Mouse (Mus musculus) kidney, embryonic 14.5 days (tissue): ENCODE data around the gene Ptprd. TPM values are rescaled to one million over a fixed set of nuclear protein-coding genes. Genes with fewer than 3 reads are reported as not detected.
A peak's percentile ranks its signal among the peaks of the same experiment; 100 is the strongest.

Experiments
- ATAC-seq: fragments of 200-750 bp; cut with Nextera tagmentation; 2 replicates; pipeline ENCODE4 v1.8.0; 2017; ENCODE audit warnings: moderate number of reproducible peaks, mild to moderate bottlenecking, moderate TSS enrichment, moderate library complexity; ENCODE audit not compliant: low FRiP score, low TSS enrichment
- H3K27ac ChIP-seq: fragments of 300-500 bp; sonication (generic); 2 replicates; pipeline ENCODE4 v1.5.1; 2014; ENCODE audit warnings: low read depth, mild to moderate bottlenecking, low read length, moderate library complexity, mixed read lengths
- H3K27me3 ChIP-seq: fragments of 300-500 bp; sonication (generic); 2 replicates; pipeline ENCODE4 v1.6.1; 2014; ENCODE audit warnings: mild to moderate bottlenecking, low read length; ENCODE audit not compliant: control insufficient read depth, insufficient read depth
- H3K36me3 ChIP-seq: fragments of 300-500 bp; sonication (generic); 2 replicates; pipeline ENCODE4 v1.6.1; 2014; ENCODE audit warnings: low read length, mixed read lengths; ENCODE audit not compliant: control insufficient read depth, insufficient read depth
- H3K4me1 ChIP-seq: fragments of 300-500 bp; sonication (generic); 2 replicates; pipeline ENCODE4 v1.6.1; 2014; ENCODE audit warnings: low read length, mixed read lengths; ENCODE audit not compliant: control insufficient read depth, insufficient read depth
- H3K4me2 ChIP-seq: fragments of 300-500 bp; sonication (generic); replicated peaks from 2 replicates; pipeline ENCODE4 v1.6.1; 2014; ENCODE audit warnings: low read depth, mild to moderate bottlenecking, low read length
- H3K4me3 ChIP-seq: fragments of 300-500 bp; sonication (generic); 2 replicates; pipeline ENCODE4 v1.5.1; 2014; ENCODE audit warnings: mild to moderate bottlenecking, low read length
- H3K9ac ChIP-seq: fragments of 300-500 bp; sonication (generic); 2 replicates; pipeline ENCODE4 v1.6.1; 2014; ENCODE audit warnings: low read depth, mild to moderate bottlenecking, low read length, moderate library complexity
- H3K9me3 ChIP-seq: fragments of 300-500 bp; sonication (generic); 2 replicates; pipeline ENCODE4 v1.6.1; 2016; ENCODE audit warnings: low read length; ENCODE audit not compliant: control insufficient read depth
- WGBS: fragments of 180-500 bp; shearing (Covaris S2); extraction: QIAGEN DNeasy Blood & Tissue Kit; methylation state at CpG from one replicate; pipeline ENCODE4 v1.1.7; 2014; 5-methylcytosine and 5-hydroxymethylcytosine counted together
- polyA plus RNA-seq: library from polyadenylated mRNA; unstranded; fragments of >200 nt; fragmentation: Nextera tagmentation; extraction: Ambion mirVana; gene quantifications from 2 replicates; pipeline ENCODE4 v1.2.1, GENCODE M21; 2014

The Ptprd gene
- polyA plus RNA-seq, 1 experiment from 2014 or later, result 34.8 TPM

GRCm38 (mm10) chr4:76327346-76327745, 1884.4 kb downstream of the Ptprd start:
- no peaks in the 10 kb centered on the region for H3K27me3 ChIP-seq
- H3K9me3 ChIP-seq, result no peaks in the 10 kb centered on the region
- WGBS, result 15% methylated on average over 11 of the region's 11 CpGs
- H3K36me3 ChIP-seq, result no peaks in the 10 kb centered on the region
- ATAC-seq, result 0 out of 2 replicates have a peak, but pooled peaks have one; percentile 72
- H3K4me2 ChIP-seq, result peak overlapping the region; percentile 30
- peaks cover 18% of the 10 kb centered on the region; the same call in 1 of the 2 replicates for H3K4me1 ChIP-seq
- no peak overlapping the region for H3K27ac ChIP-seq
- H3K9ac ChIP-seq, result no peak overlapping the region; the same call in 1 of the 2 replicates
- peak overlapping the region; percentile 8; the same call in 1 of the 2 replicates for H3K4me3 ChIP-seq

GRCm38 (mm10) chr4:76325646-76326045, 1886.1 kb downstream of the Ptprd start:
- Histone ChIP-seq H3K27me3 (no peaks in the 10 kb centered on the region), H3K36me3 (no peaks in the 10 kb centered on the region), H3K4me2 (no peak overlapping the region), H3K27ac (no peak overlapping the region), H3K4me3 (no peak overlapping the region), H3K4me1 (peaks cover 18% of the 10 kb centered on the region; the same call in 1 of the 2 replicates), H3K9me3 (no peaks in the 10 kb centered on the region), H3K9ac (no peak overlapping the region)
- ATAC-seq, result no peak
- 91% methylated on average over 3 of the region's 3 CpGs for WGBS

DNA sequence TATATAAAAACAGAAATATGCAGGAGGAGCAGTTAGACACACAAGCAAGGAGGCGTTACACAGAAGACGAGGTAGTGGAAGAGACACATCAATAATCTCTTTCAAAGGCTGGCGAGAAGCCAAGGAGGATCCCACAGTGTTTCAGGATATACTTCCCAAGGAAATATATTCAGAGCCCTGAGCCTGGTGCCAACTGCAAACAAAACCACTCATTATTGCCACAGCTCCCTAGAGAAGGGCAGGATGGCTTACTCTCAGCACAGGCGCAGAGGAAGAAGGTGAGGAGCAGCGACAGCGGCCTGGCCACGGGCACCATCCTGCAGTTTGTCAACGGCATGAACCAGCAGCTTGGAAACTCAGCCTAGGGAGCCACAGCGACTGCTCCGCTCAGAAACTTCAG, 1886.8 kb downstream of the Ptprd start:
- no peak overlapping the region for H3K27ac ChIP-seq
- no peak overlapping the region for H3K4me3 ChIP-seq
- H3K9ac ChIP-seq, result no peak overlapping the region
- no peak overlapping the region for H3K4me2 ChIP-seq
- no peak for ATAC-seq
- no peaks in the 10 kb centered on the region for H3K36me3 ChIP-seq
- peaks cover 18% of the 10 kb centered on the region; the same call in 1 of the 2 replicates for H3K4me1 ChIP-seq
- H3K27me3 ChIP-seq, result no peaks in the 10 kb centered on the region
- no peaks in the 10 kb centered on the region for H3K9me3 ChIP-seq
- 73% methylated on average over 10 of the region's 10 CpGs for WGBS

- Histone ChIP-seq H3K27ac (no peak overlapping the region), H3K27me3 (no peaks in the 10 kb centered on the region), H3K9me3 (no peaks in the 10 kb centered on the region), H3K36me3 (no peaks in the 10 kb centered on the region), H3K4me1 (peaks cover 18% of the 10 kb centered on the region; the same call in 1 of the 2 replicates), H3K4me2 (no peak overlapping the region), H3K4me3 (no peak overlapping the region), H3K9ac (no peak overlapping the region)
- ATAC-seq, result 0 out of 2 replicates have a peak, but pooled peaks have one; percentile 34
- WGBS, result 54% methylated on average over 5 of the region's 5 CpGs
Measured at GRCm38 (mm10) chr4:76324509-76324908, 1887.3 kb downstream of the Ptprd start.

- no peaks in the 10 kb centered on the region for H3K9me3 ChIP-seq
- no peaks in the 10 kb centered on the region for H3K36me3 ChIP-seq
- no peak overlapping the region for H3K9ac ChIP-seq
- no peak overlapping the region for H3K4me3 ChIP-seq
- 0 out of 2 replicates have a peak, but pooled peaks have one; percentile 43 for ATAC-seq
- H3K27ac ChIP-seq, result no peak overlapping the region
- no peaks in the 10 kb centered on the region for H3K27me3 ChIP-seq
- H3K4me2 ChIP-seq, result no peak overlapping the region
- WGBS, result 34% methylated on average over 4 of the region's 4 CpGs
- 0 out of 2 replicates have a peak, but pooled peaks cover 6% of the 10 kb centered on the region for H3K4me1 ChIP-seq
Measured at GRCm38 (mm10) chr4:76319874-76320273, 1891.9 kb downstream of the Ptprd start.

- ATAC-seq, result no peak
- no peak overlapping the region for H3K4me2 ChIP-seq
- H3K4me1 ChIP-seq, result peaks cover 6% of the 10 kb centered on the region; the same call in 1 of the 2 replicates
- no peaks in the 10 kb centered on the region for H3K27me3 ChIP-seq
- no peak overlapping the region for H3K9ac ChIP-seq
- 91% methylated on average over 2 of the region's 2 CpGs for WGBS
- no peak overlapping the region for H3K4me3 ChIP-seq
- no peaks in the 10 kb centered on the region for H3K9me3 ChIP-seq
- H3K36me3 ChIP-seq, result no peaks in the 10 kb centered on the region
- no peak overlapping the region for H3K27ac ChIP-seq
Measured at GRCm38 (mm10) chr4:76315977-76316376, 1895.8 kb downstream of the Ptprd start.

GRCm38 (mm10) chr4:76313749-76314148, 1898.0 kb downstream of the Ptprd start:
- Histone ChIP-seq H3K4me3 (no peak overlapping the region), H3K36me3 (no peaks in the 10 kb centered on the region), H3K27ac (no peak overlapping the region), H3K9ac (no peak overlapping the region), H3K9me3 (no peaks in the 10 kb centered on the region), H3K27me3 (no peaks in the 10 kb centered on the region), H3K4me1 (peaks cover 6% of the 10 kb centered on the region; the same call in 1 of the 2 replicates), H3K4me2 (no peak overlapping the region)
- ATAC-seq, result no peak
- 55% methylated on average over 3 of the region's 3 CpGs for WGBS

DNA sequence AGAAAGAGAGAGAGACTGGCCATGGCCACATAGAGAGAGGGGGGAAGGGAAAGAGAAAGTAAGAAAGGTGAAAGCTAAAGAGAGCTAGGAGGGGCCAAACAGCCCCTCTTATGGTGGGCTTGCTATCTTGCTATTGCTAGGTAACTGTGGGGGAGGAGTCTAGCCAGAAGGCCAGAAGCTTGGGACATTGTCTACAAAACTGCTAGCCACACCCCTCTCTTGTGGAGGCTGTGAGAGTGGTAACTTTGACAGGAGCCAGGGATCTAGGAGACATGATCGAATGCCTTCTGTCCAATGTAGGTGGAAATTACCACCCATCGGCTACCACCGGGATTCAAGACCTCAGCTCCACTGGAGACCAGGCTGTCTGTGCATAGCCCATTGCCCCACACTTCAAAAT, 1899.2 kb downstream of the Ptprd start:
- Histone ChIP-seq H3K27ac (no peak overlapping the region), H3K9me3 (no peaks in the 10 kb centered on the region), H3K27me3 (no peaks in the 10 kb centered on the region), H3K4me3 (no peak overlapping the region), H3K36me3 (no peaks in the 10 kb centered on the region), H3K9ac (no peak overlapping the region), H3K4me2 (no peak overlapping the region), H3K4me1 (peaks cover 6% of the 10 kb centered on the region; the same call in 1 of the 2 replicates)
- no peak for ATAC-seq
- 90% methylated on average over 3 of the region's 3 CpGs for WGBS

DNA sequence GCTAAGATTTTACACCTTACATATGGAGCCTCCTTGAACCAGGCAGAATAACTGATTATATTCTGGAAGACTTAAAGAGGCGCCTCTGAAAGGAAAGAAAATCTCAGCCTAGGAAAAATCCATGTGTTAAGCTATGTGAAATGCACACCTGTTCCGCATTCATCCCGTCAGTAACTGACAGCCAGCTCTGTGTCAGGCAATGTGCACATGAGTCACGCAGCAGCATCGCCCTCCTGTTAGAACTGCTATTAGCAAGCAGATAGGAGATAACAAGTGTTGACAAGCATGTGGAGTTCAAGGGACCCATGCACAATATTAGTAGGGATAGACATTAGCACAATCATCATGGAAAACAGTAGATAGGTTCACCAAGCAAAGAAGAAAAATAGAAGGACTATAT, 1905.8 kb downstream of the Ptprd start:
- Histone ChIP-seq H3K4me2 (no peak overlapping the region), H3K27ac (no peak overlapping the region), H3K4me1 (no peaks in the 10 kb centered on the region), H3K36me3 (no peaks in the 10 kb centered on the region), H3K9ac (no peak overlapping the region), H3K27me3 (no peaks in the 10 kb centered on the region), H3K9me3 (no peaks in the 10 kb centered on the region), H3K4me3 (no peak overlapping the region)
- ATAC-seq, result no peak
- 95% methylated on average over 5 of the region's 5 CpGs for WGBS
